Mouse (Mus musculus) bone marrow macrophage, adult 2 months (primary cell): ENCODE data around the gene Ddah2. TPM values are rescaled to one million over a fixed set of nuclear protein-coding genes. Genes with fewer than 3 reads are reported as not detected.

Source experiments
- H3K27ac ChIP-seq: 2 replicates; pipeline ENCODE4 v1.5.1; 2012; ENCODE audit warnings: low read depth, low read length; ENCODE audit not compliant: insufficient read depth
- H3K4me1 ChIP-seq: 2 replicates; pipeline ENCODE4 v1.6.1; 2012; ENCODE audit warnings: low read length; ENCODE audit not compliant: control insufficient read depth, insufficient read depth
- H3K4me3 ChIP-seq: 2 replicates; pipeline ENCODE4 v1.5.1; 2012; ENCODE audit warnings: mild to moderate bottlenecking, low read length, moderate library complexity; ENCODE audit not compliant: insufficient read depth
- CTCF ChIP-seq: IDR thresholded peaks from 2 replicates; pipeline ENCODE4 v1.5.1; 2012; ENCODE audit warnings: low read depth, mild to moderate bottlenecking, low read length, moderate library complexity
- POLR2A ChIP-seq: IDR thresholded peaks from 2 replicates; pipeline ENCODE4 v1.6.1; 2012; ENCODE audit warnings: mild to moderate bottlenecking, low read depth, low read length, borderline replicate concordance
- polyA plus RNA-seq: library from polyadenylated mRNA; stranded (reverse); fragments of >200 nt; gene quantifications from 2 replicates; pipeline ENCODE4 v1.2.4, GENCODE M21; 2012; ENCODE audit not compliant: missing spikeins, insufficient read depth, insufficient read length

Ddah2 gene
- polyA plus RNA-seq, 1 experiment: 10.9 TPM

DNA sequence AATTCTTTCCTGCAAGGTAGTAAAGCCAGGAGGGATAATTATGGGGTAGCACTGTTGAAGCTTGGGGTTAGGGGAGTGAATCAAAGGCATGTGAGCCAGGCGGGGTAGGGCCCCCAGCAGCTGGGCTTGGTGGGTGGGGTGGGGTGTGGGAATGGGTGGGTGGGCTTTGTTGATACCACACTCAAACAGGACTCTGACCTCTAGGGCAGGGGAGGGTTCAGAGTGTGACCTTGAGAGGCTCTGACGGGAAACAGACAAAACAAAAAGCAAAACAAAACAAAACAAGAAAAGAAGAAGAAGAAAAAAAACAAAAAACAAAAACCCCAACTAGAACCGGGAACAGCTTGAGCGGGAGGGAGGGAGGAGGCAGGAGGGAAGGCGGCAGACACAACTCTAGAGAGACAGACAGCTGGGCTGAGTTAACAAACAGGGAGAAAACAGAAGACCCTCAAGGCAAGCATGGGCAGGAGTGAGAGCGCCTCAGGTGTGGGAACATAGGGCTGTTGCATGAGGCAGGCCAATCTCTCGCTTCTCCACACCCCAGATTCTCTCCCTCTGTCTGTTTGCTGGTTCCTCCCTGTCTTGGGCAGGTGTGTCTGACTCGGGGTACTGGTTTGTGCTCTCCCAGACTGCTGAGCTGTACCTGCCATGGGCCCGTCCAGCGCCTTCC lies 17.8 kb downstream of the Ddah2 start, which contains the start of gene Ly6g6e:
TSS of gene Ly6g6e (plus strand) at position 396 of the 670 bp plus-strand sequence.
- no peak within 1 kb of the TSS for H3K27ac ChIP-seq
- TF ChIP-seq CTCF: no peak
- no peak for TF ChIP-seq POLR2A
- H3K4me3 ChIP-seq: peak within 1 kb of the TSS; percentile 37
- peaks cover 24% of the 10 kb centered on the region for H3K4me1 ChIP-seq

DNA sequence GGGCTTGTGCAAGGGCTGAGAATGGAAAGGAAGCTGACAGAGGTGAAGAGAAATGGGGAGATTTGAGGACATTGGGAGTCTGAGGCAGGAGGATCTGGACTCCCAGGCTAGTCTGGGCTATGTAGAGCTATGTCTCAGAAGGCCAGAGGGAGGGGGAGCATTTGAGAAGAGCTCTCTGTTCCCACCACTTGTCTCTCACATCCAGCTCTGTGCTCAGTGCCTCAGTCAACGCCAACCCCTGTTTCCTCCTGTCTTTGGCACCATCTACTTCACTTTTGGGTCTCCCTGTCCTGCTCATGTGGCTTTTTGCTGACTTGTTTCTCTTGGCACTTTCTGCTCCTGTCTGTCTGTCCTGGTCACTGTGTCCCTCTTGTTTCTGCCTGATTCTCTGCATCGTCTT lies 18.4 kb downstream of the Ddah2 start:
- peaks cover 24% of the 10 kb centered on the region for H3K4me1 ChIP-seq
- TF ChIP-seq POLR2A (no peak), CTCF (no peak)
- no peak overlapping the region for H3K4me3 ChIP-seq
- H3K27ac ChIP-seq: no peak overlapping the region

- H3K4me3 ChIP-seq: peak within 1 kb of the TSS; percentile 37
These were observed 19.0 kb downstream of the Ddah2 start, which contains the start of gene Ly6g6d for GRCm38 (mm10) chr17:35077786-35078233. Gene Ly6g6d, minus strand, starts transcription at chr17:35078065.

GRCm38 (mm10) chr17:35079778-35080177 lies 20.9 kb downstream of the Ddah2 start:
- H3K27ac ChIP-seq: no peak overlapping the region
- H3K4me1 ChIP-seq: peaks cover 24% of the 10 kb centered on the region
- H3K4me3 ChIP-seq: no peak overlapping the region
- TF ChIP-seq POLR2A (no peak), CTCF (no peak)

More at GRCm38 (mm10) chr17:35077786-35078233, 19.0 kb downstream of the Ddah2 start, which contains the start of gene Ly6g6d:
- TF ChIP-seq CTCF: peak; percentile 32; the same call in 1 of the 2 replicates
- TF ChIP-seq POLR2A: no peak
- Histone ChIP-seq H3K4me1 (peaks cover 24% of the 10 kb centered on the region), H3K27ac (no peak within 1 kb of the TSS)

- TF ChIP-seq CTCF (no peak), POLR2A (no peak)
- H3K4me3 ChIP-seq: no peak overlapping the region
- peaks cover 24% of the 10 kb centered on the region for H3K4me1 ChIP-seq
- H3K27ac ChIP-seq: no peak overlapping the region
These were observed 21.4 kb downstream of the Ddah2 start for GRCm38 (mm10) chr17:35080248-35080647.

DNA sequence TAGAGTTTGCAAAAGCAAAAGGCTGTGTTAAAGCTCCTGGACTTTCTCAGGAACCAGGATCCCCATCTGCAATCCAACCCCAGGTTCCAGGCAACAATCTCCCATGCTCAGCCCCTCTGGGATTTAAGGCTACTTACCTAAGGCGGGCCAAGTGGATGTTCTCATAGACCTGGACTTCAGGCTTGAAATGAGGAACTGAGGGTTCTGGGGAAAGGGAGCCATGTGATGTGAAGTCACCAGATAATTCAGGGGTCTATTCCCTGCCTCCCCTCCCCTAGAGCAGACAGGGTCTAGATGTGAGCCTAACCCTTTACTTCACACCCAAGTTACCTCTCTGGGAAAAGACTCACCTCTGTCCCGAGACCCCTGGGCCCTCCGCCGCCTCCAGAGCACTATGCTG lies 21.9 kb downstream of the Ddah2 start:
- H3K4me3 ChIP-seq: no peak overlapping the region
- TF ChIP-seq POLR2A (no peak), CTCF (no peak)
- H3K27ac ChIP-seq: no peak overlapping the region
- H3K4me1 ChIP-seq: peaks cover 24% of the 10 kb centered on the region

- H3K4me3 ChIP-seq: no peak overlapping the region
- no peak overlapping the region for H3K27ac ChIP-seq
- TF ChIP-seq CTCF: no peak
- no peak for TF ChIP-seq POLR2A
- peaks cover 18% of the 10 kb centered on the region for H3K4me1 ChIP-seq
These were observed 24.2 kb downstream of the Ddah2 start for GRCm38 (mm10) chr17:35082841-35083576.

DNA sequence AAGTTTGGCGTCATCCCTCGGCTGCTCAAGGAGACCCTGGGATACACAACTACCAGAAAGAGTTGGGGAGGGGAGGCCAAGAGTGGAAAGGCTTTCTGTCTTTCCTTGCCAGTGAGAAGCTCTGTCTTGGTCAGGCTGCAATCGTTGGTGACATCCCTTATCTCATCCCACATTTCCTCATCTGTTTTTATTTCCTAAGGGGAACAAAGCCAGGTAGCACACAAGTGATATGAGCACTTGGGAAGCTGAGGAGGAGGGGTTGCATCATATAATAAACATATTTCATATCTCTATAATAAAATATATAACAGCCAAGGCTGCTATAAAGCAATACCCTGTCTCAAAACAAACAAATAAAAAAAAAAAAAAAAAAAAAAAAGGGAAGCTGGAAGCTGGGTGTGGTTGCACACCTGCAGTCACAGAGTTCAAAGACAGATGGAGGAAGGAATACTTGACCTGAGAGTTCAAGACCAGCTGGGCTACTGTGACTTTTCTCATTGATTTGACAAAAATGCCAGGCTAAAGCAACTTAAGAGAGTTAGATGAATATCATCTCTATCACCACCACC lies 25.2 kb downstream of the Ddah2 start:
- H3K4me1 ChIP-seq: peaks cover 15% of the 10 kb centered on the region
- TF ChIP-seq CTCF: no peak
- TF ChIP-seq POLR2A: no peak
- H3K27ac ChIP-seq: no peak overlapping the region
- no peak overlapping the region for H3K4me3 ChIP-seq

- TF ChIP-seq CTCF: no peak
- no peak for TF ChIP-seq POLR2A
- peaks cover 7% of the 10 kb centered on the region for H3K4me1 ChIP-seq
- H3K27ac ChIP-seq: no peak within 1 kb of the TSS
- no peak within 1 kb of the TSS for H3K4me3 ChIP-seq
These were observed 26.5 kb downstream of the Ddah2 start, which contains the start of gene Ly6g6f for GRCm38 (mm10) chr17:35085208-35085865. Gene Ly6g6f, minus strand, starts transcription at chr17:35085610.
